Mouse (Mus musculus) brain, embryonic 14.5 days (tissue): Measurements from ENCODE around the gene 4932438H23Rik.

Experiments
- CTCF ChIP-seq: fragments of 200-500 bp; IDR thresholded peaks from 2 replicates; pipeline ENCODE4 v1.5.1; 2012; ENCODE audit warnings: inconsistent platforms, mild to moderate bottlenecking, moderate library complexity, borderline replicate concordance; ENCODE audit not compliant: insufficient read depth, insufficient read length; ENCODE audit errors: extremely low read depth
- POLR2A ChIP-seq: fragments of 200-500 bp; IDR thresholded peaks from 2 replicates; pipeline ENCODE4 v1.6.1; 2012; ENCODE audit warnings: mild to moderate bottlenecking, inconsistent platforms, borderline replicate concordance; ENCODE audit not compliant: poor library complexity, insufficient read depth, insufficient read length, severe bottlenecking; ENCODE audit errors: extremely low read depth

- TF ChIP-seq CTCF (no peak), POLR2A (no peak)
Measured at GRCm38 (mm10) chr16:91140457-91140856, 45.5 kb upstream of the 4932438H23Rik start.
